Mouse (Mus musculus): Measurements from ENCODE around the gene Zfp385b. TPM values are rescaled to one million over a fixed set of nuclear protein-coding genes. Genes with fewer than 3 reads are reported as not detected.

Gene Zfp385b
- 9.7 and 10.4 TPM in 2 replicates for polyA plus RNA-seq (2015; fragmentation: Nextera tagmentation; extraction: Ambion mirVana)

DNA sequence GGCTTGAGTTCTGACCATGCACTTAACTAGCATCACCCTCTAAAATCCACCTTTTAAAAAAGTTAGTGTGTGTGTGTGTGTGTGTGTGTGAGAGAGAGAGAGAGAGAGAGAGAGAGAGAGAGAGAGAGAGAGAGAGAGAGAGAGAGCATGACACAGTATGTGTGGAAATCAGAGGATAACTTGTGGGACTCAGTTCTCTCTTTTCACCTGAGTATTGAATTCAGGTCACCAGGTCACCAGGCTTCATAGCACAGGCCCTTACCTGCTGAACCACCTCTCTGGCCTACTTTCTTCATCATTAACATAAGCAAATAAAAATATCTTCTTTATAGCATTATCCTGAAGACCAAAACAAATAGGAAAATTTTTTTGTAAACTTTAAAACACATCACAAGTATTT, at the start of gene Zfp385b:
TSS of gene Zfp385b (minus strand) at position 101 of the 400 bp plus-strand sequence.

Other genes with a start within 250 kb of the Zfp385b start
- 10.7 and 12.2 TPM in 2 replicates for gene Cwc22, start 126.7 kb upstream of the Zfp385b start, polyA plus RNA-seq (2015; fragmentation: Nextera tagmentation; extraction: Ambion mirVana)